In genomic region chr2:119337425-119338265, GRCm38 (mm10) we compare ENCODE assay signal across 7 mouse cellular contexts. TPM values are rescaled to one million over a fixed set of nuclear protein-coding genes. Genes with fewer than 3 reads are reported as not detected.
DNase-seq lines count a peak whose midpoint lies in the region; ATAC-seq and TF ChIP-seq lines count a peak whose summit lies in the region.

No protein-coding gene starts in this region.

- no peaks in the 10 kb centered on the region for H3K27me3 ChIP-seq in embryonic facial prominence, embryonic 11.5 days (ENCODE audit: control insufficient read depth, insufficient read depth, low read length)
- no peaks in the 10 kb centered on the region for H3K27me3 ChIP-seq in kidney, adult 2 months (replicated peaks; ENCODE audit: control insufficient read depth, insufficient read depth, low read length)
- peaks cover 15% of the 10 kb centered on the region for H3K27me3 ChIP-seq in limb, embryonic 12.5 days
- H3K27me3 ChIP-seq in midbrain, embryonic 14.5 days (ENCODE audit: control insufficient read depth, insufficient read depth, low read length): peaks cover 3% of the 10 kb centered on the region; the same call in 1 of the 2 replicates

- peak; percentile 83 for TF ChIP-seq CTCF in kidney, adult 2 months (conservative IDR thresholded peaks at IDR 0.05; ENCODE audit: insufficient read depth, insufficient read length, low read depth, low read length)

- H3K4me3 ChIP-seq in embryonic facial prominence, embryonic 11.5 days (ENCODE audit: low read depth, low read length): peak overlapping the region; percentile 49
- peak overlapping the region; percentile 49 for H3K4me3 ChIP-seq in kidney, adult 2 months (ENCODE audit: insufficient read depth, low read depth, low read length)
- H3K4me3 ChIP-seq in limb, embryonic 12.5 days (replicated peaks): peak overlapping the region; percentile 56
- peak overlapping the region; percentile 54 for H3K4me3 ChIP-seq in midbrain, embryonic 14.5 days (replicated peaks; ENCODE audit: low read depth, low read length)

- H3K27ac ChIP-seq in embryonic facial prominence, embryonic 11.5 days (replicated peaks; ENCODE audit: low read depth, low read length): no peak overlapping the region; the same call in 1 of the 2 replicates
- peak overlapping the region; percentile 49; the same call in 1 of the 2 replicates for H3K27ac ChIP-seq in kidney, adult 2 months (ENCODE audit: insufficient read depth, low read depth, low read length)
- H3K27ac ChIP-seq in limb, embryonic 12.5 days: peak overlapping the region; percentile 57; the same call in 1 of the 2 replicates
- H3K27ac ChIP-seq in midbrain, embryonic 14.5 days (replicated peaks; ENCODE audit: low read depth, low read length): peak overlapping the region; percentile 74

- TF ChIP-seq POLR2A in kidney, adult 2 months (IDR thresholded peaks at IDR 0.05; ENCODE audit: low read depth, low read length): no peak

- H3K4me1 ChIP-seq in embryonic facial prominence, embryonic 11.5 days (ENCODE audit: control insufficient read depth, insufficient read depth, low read length): peaks cover 3% of the 10 kb centered on the region; the same call in 1 of the 2 replicates
- H3K4me1 ChIP-seq in kidney, adult 2 months (ENCODE audit: control insufficient read depth, insufficient read depth, low read length): no peaks in the 10 kb centered on the region
- H3K4me1 ChIP-seq in limb, embryonic 12.5 days (replicated peaks): peaks cover 9% of the 10 kb centered on the region
- H3K4me1 ChIP-seq in midbrain, embryonic 14.5 days (ENCODE audit: control insufficient read depth, insufficient read depth, low read length): peaks cover 5% of the 10 kb centered on the region; the same call in 1 of the 2 replicates

- H3K36me3 ChIP-seq in embryonic facial prominence, embryonic 11.5 days (replicated peaks; ENCODE audit: control insufficient read depth, insufficient read depth, low read depth, low read length): no peaks in the 10 kb centered on the region
- 0 out of 2 replicates have a peak, but pooled peaks cover 2% of the 10 kb centered on the region for H3K36me3 ChIP-seq in kidney, adult 2 months (ENCODE audit: control insufficient read depth, insufficient read depth, low read length)
- H3K36me3 ChIP-seq in limb, embryonic 12.5 days: no peaks in the 10 kb centered on the region
- no peaks in the 10 kb centered on the region for H3K36me3 ChIP-seq in midbrain, embryonic 14.5 days (ENCODE audit: control insufficient read depth, insufficient read depth, low read length)

- WGBS in embryonic facial prominence, embryonic 11.5 days: 9% methylated on average over 52 of the region's 60 CpGs
- WGBS in kidney, adult 2 months: 9% methylated on average over 60 of the region's 60 CpGs
- 8% methylated on average over 56 of the region's 60 CpGs for WGBS in limb, embryonic 12.5 days
- WGBS in midbrain, embryonic 14.5 days: 8% methylated on average over 60 of the region's 60 CpGs

- peak overlapping the region; percentile 74 for H3K9ac ChIP-seq in embryonic facial prominence, embryonic 11.5 days (replicated peaks; ENCODE audit: low read length)
- peak overlapping the region; percentile 78 for H3K9ac ChIP-seq in limb, embryonic 12.5 days (replicated peaks)
- peak overlapping the region; percentile 78 for H3K9ac ChIP-seq in midbrain, embryonic 14.5 days (replicated peaks; ENCODE audit: low read length)

- DNase-seq in adrenal gland, postnatal 10 days: peak; percentile 95
- DNase-seq in embryonic facial prominence, embryonic 11.5 days (ENCODE audit: low spot score): peak; percentile 92
- peak; percentile 96 for DNase-seq in heart, adult 18-20 months
- peak; percentile 95 for DNase-seq in kidney, adult 2 months
- peak; percentile 92 for DNase-seq in midbrain, embryonic 14.5 days
- peak; percentile 72 for DNase-seq in spleen, adult 12 weeks (ENCODE audit: low spot score)

- no peaks in the 10 kb centered on the region for H3K9me3 ChIP-seq in embryonic facial prominence, embryonic 11.5 days (replicated peaks; ENCODE audit: control insufficient read depth, low read length)
- no peaks in the 10 kb centered on the region for H3K9me3 ChIP-seq in limb, embryonic 12.5 days
- no peaks in the 10 kb centered on the region for H3K9me3 ChIP-seq in midbrain, embryonic 14.5 days (ENCODE audit: control insufficient read depth, low read length)

- peak overlapping the region; percentile 87 for H3K4me2 ChIP-seq in embryonic facial prominence, embryonic 11.5 days (ENCODE audit: low read depth, low read length)
- peak overlapping the region; percentile 78 for H3K4me2 ChIP-seq in limb, embryonic 12.5 days
- H3K4me2 ChIP-seq in midbrain, embryonic 14.5 days (ENCODE audit: low read length): peak overlapping the region; percentile 86

- peak; percentile 77 for ATAC-seq in embryonic facial prominence, embryonic 11.5 days (replicated peaks; ENCODE audit: insufficient number of reproducible peaks, low FRiP score, low TSS enrichment, low read depth)
- peak; percentile 81 for ATAC-seq in limb, embryonic 12.5 days (ENCODE audit: insufficient number of reproducible peaks, insufficient read depth, low FRiP score, low TSS enrichment, low read depth)
- ATAC-seq in midbrain, embryonic 14.5 days (ENCODE audit: low FRiP score, low TSS enrichment): peak; percentile 82

RNA-seq across cellular contexts. Expression of gene Dll4, which starts 12.1 kb away (rescaled TPM):
- 10 to 100 TPM; 16.4 to 18.4 TPM for total RNA-seq in adrenal gland, postnatal 10 days (2021)
- 2.9 and 3.2 TPM in 2 replicates for polyA plus RNA-seq in embryonic facial prominence, embryonic 11.5 days (2014; fragmentation: Nextera tagmentation; extraction: Ambion mirVana)
- total RNA-seq in heart, adult 18-20 months (2021): 10 to 100 TPM; 13.3 to 19.6 TPM
- 14.6 and 15.9 TPM in 2 replicates for polyA plus RNA-seq in kidney, adult 2 months (2012; rRNA removed)
- 4.8 and 5.3 TPM in 2 replicates for polyA plus RNA-seq in limb, embryonic 12.5 days (2016; fragmentation: Nextera tagmentation; extraction: Ambion mirVana)
- polyA plus RNA-seq in midbrain, embryonic 14.5 days (2014; fragmentation: Nextera tagmentation; extraction: Ambion mirVana): 4.0 and 4.4 TPM in 2 replicates

RNA-seq across cellular contexts. Expression of gene Chac1, which starts 13.4 kb away (rescaled TPM):
- 1 to 10 TPM; 2.4 to 5.8 TPM for total RNA-seq in adrenal gland, postnatal 10 days (2021)
- 0.34 and 0.46 TPM in 2 replicates for polyA plus RNA-seq in embryonic facial prominence, embryonic 11.5 days (2014; fragmentation: Nextera tagmentation; extraction: Ambion mirVana)
- total RNA-seq in heart, adult 18-20 months (2021): 1 to 10 TPM; 4.0 to 7.0 TPM
- polyA plus RNA-seq in kidney, adult 2 months (2012; rRNA removed): 2.0 and 2.2 TPM in 2 replicates
- polyA plus RNA-seq in limb, embryonic 12.5 days (2016; fragmentation: Nextera tagmentation; extraction: Ambion mirVana): 0.45 and 0.68 TPM in 2 replicates
- 5.0 and 8.4 TPM in 2 replicates for polyA plus RNA-seq in midbrain, embryonic 14.5 days (2014; fragmentation: Nextera tagmentation; extraction: Ambion mirVana)

RNA-seq across cellular contexts. Expression of gene Vps18, which starts 49.1 kb away (rescaled TPM):
- total RNA-seq in adrenal gland, postnatal 10 days (2021): 10 to 100 TPM; 16.0 to 17.7 TPM
- 9.2 and 9.6 TPM in 2 replicates for polyA plus RNA-seq in embryonic facial prominence, embryonic 11.5 days (2014; fragmentation: Nextera tagmentation; extraction: Ambion mirVana)
- 10 to 100 TPM; 13.2 to 13.5 TPM for total RNA-seq in heart, adult 18-20 months (2021)
- 24.0 and 27.4 TPM in 2 replicates for polyA plus RNA-seq in kidney, adult 2 months (2012; rRNA removed)
- 23.8 and 24.6 TPM in 2 replicates for polyA plus RNA-seq in limb, embryonic 12.5 days (2016; fragmentation: Nextera tagmentation; extraction: Ambion mirVana)
- 19.3 and 22.6 TPM in 2 replicates for polyA plus RNA-seq in midbrain, embryonic 14.5 days (2014; fragmentation: Nextera tagmentation; extraction: Ambion mirVana)
